Mouse (Mus musculus) heart, adult 11 months (tissue): ENCODE measurements around the gene Epc2.
A peak's percentile ranks its signal among the peaks of the same experiment; 100 is the strongest.
"Not testable (repeated sequence)": the region's sequence is repeated elsewhere in the genome, so short reads cannot be mapped to it uniquely, and the experiment has no call there.

Source experiments
- DNase-seq: peaks from one replicate; pipeline ENCODE4 v3.0.0; 2022

The Epc2 gene

GRCm38 (mm10) chr2:49472443-49472842, 21.2 kb downstream of the Epc2 start:
- DNase-seq: no peak

GRCm38 (mm10) chr2:49482146-49482545, 30.9 kb downstream of the Epc2 start:
- no peak for DNase-seq

GRCm38 (mm10) chr2:49483382-49483781, 32.1 kb downstream of the Epc2 start:
- DNase-seq: no peak

GRCm38 (mm10) chr2:49501435-49501834, 50.1 kb downstream of the Epc2 start:
- no peak for DNase-seq

GRCm38 (mm10) chr2:49503596-49503995, 52.3 kb downstream of the Epc2 start:
- DNase-seq: no peak

- DNase-seq: not testable (repeated sequence)
These were observed 53.9 kb downstream of the Epc2 start for GRCm38 (mm10) chr2:49505151-49505550.

- DNase-seq: no peak
These were observed 59.5 kb downstream of the Epc2 start for GRCm38 (mm10) chr2:49510832-49511231.

- peak; percentile 88 for DNase-seq
These were observed 64.7 kb downstream of the Epc2 start for GRCm38 (mm10) chr2:49516011-49516410.

- no peak for DNase-seq
These were observed 69.1 kb downstream of the Epc2 start for GRCm38 (mm10) chr2:49520409-49520808.

- no peak for DNase-seq
These were observed 69.7 kb downstream of the Epc2 start for GRCm38 (mm10) chr2:49520989-49521388.

GRCm38 (mm10) chr2:49521564-49521963, 70.3 kb downstream of the Epc2 start:
- DNase-seq: no peak

GRCm38 (mm10) chr2:49522578-49522977, 71.3 kb downstream of the Epc2 start:
- DNase-seq: no peak

GRCm38 (mm10) chr2:49537147-49537546, 85.9 kb downstream of the Epc2 start:
- DNase-seq: no peak

- peak; percentile 27 for DNase-seq
These were observed 86.8 kb downstream of the Epc2 start for GRCm38 (mm10) chr2:49538056-49538455.

GRCm38 (mm10) chr2:49539745-49540144, 88.5 kb downstream of the Epc2 start:
- DNase-seq: no peak

- no peak for DNase-seq
These were observed 96.5 kb downstream of the Epc2 start for GRCm38 (mm10) chr2:49547813-49548212.

- DNase-seq: no peak
These were observed 97.2 kb downstream of the Epc2 start for GRCm38 (mm10) chr2:49548492-49548891.

GRCm38 (mm10) chr2:49553096-49553495, 101.8 kb downstream of the Epc2 start:
- no peak for DNase-seq

GRCm38 (mm10) chr2:49557339-49557738, 106.1 kb downstream of the Epc2 start:
- DNase-seq: no peak

- DNase-seq: no peak
These were observed 107.1 kb downstream of the Epc2 start for GRCm38 (mm10) chr2:49558361-49558760.

GRCm38 (mm10) chr2:49562688-49563350, 111.5 kb downstream of the Epc2 start:
- no peak for DNase-seq

- peak; percentile 94 for DNase-seq
These were observed 118.8 kb downstream of the Epc2 start for GRCm38 (mm10) chr2:49569862-49570777.

- no peak for DNase-seq
These were observed 119.5 kb downstream of the Epc2 start for GRCm38 (mm10) chr2:49570778-49571101.
